Mouse (Mus musculus) intestine, embryonic 15.5 days (tissue): ENCODE results near the gene Jade1. TPM values are rescaled to one million over a fixed set of nuclear protein-coding genes. Genes with fewer than 3 reads are reported as not detected.

Experiments used
- polyA plus RNA-seq: library from polyadenylated mRNA; unstranded; fragments of >200 nt; fragmentation: Nextera tagmentation; extraction: Ambion mirVana; gene quantifications from 2 replicates; pipeline ENCODE4 v1.2.1, GENCODE M21; 2015

Gene Jade1
- polyA plus RNA-seq, 1 experiment from 2014 or later, result 24.1 TPM

Other genes starting within 250 kb of the Jade1 start
- gene Sclt1, start 186.8 kb downstream of the Jade1 start, polyA plus RNA-seq, result 15.7 and 16.9 TPM in 2 replicates
- gene D3Ertd751e, start 186.9 kb downstream of the Jade1 start, polyA plus RNA-seq, result 17.4 and 19.1 TPM in 2 replicates